Mouse (Mus musculus) brain, embryonic 14.5 days (tissue): ENCODE results near the gene Bloc1s2.

Experiments used
- CTCF ChIP-seq: fragments of 200-500 bp; IDR thresholded peaks from 2 replicates; pipeline ENCODE4 v1.5.1; 2012; ENCODE audit warnings: inconsistent platforms, mild to moderate bottlenecking, moderate library complexity, borderline replicate concordance; ENCODE audit not compliant: insufficient read depth, insufficient read length; ENCODE audit errors: extremely low read depth
- POLR2A ChIP-seq: fragments of 200-500 bp; IDR thresholded peaks from 2 replicates; pipeline ENCODE4 v1.6.1; 2012; ENCODE audit warnings: mild to moderate bottlenecking, inconsistent platforms, borderline replicate concordance; ENCODE audit not compliant: poor library complexity, insufficient read depth, insufficient read length, severe bottlenecking; ENCODE audit errors: extremely low read depth

DNA sequence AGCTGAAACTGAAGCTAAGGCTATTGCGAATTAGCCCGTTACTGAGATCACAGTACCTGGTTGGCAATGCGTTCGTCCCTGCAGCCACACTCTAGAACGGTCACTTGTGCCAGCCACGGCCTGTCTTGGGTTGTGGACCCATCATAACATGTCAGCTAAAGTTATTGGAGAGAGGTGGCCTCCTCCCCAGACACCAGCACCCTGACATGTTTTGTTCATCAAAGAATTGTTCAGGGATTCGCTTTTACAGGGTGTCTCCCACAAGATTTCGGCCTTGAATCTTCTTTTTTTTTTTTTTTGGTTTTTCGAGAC is 278 bp upstream of the Bloc1s2 start:
- TF ChIP-seq POLR2A (no peak), CTCF (no peak)
